Mouse (Mus musculus) frontal cortex, adult 2 months (tissue): ENCODE measurements at regions not wholly inside any gene's neighbourhood (a gene's known extent, or its start where the extent isn't known, plus 50 kb on each side); places are given as distances from the start of the nearest gene placed in this dataset.

Experiments
- DNase-seq, 2 experiments: peaks; one replicate each; pipeline ENCODE4 v3.0.0; 2022; ENCODE audit warnings: low spot score in 1 of 2; ENCODE audit errors: extremely low spot score in 1 of 2

GRCm38 (mm10) chr2:133497071-133497470 lies 54.9 kb upstream of the Bmp2 start:
- no peak for DNase-seq

DNA sequence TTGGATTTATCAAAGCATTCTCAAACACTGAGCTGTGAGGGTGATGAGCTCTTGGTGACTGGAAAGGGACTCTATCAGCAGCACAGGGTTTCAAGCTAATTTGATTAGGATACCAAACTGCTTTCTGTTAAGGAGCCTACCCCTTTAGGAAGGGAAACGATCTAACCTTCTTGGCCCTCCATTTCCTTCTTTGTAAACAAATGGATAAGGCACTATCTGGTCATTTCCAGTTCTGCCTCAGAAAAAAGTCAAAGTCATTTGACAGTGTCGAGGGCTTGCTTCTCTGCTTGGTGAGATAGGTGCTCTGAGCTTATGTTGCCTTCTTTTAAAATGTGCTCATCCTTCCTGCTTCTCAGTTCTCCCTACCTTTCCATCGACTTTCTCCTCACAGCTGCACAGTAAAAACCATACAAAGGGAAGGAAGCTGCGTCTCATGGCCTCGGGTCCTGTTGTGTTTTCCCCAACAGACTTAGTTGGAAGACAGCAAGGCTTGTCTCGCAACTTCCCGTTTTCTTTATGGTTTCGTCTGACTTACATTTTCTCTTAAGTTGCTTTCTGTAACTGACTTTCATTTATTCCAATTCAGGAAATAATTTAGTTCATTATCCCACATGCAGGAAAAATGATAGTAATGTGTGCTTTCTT lies 54.3 kb upstream of the Bmp2 start:
- no peak for DNase-seq

- no peak for DNase-seq
Measured at GRCm38 (mm10) chr2:133498186-133498571, 53.8 kb upstream of the Bmp2 start.

DNA sequence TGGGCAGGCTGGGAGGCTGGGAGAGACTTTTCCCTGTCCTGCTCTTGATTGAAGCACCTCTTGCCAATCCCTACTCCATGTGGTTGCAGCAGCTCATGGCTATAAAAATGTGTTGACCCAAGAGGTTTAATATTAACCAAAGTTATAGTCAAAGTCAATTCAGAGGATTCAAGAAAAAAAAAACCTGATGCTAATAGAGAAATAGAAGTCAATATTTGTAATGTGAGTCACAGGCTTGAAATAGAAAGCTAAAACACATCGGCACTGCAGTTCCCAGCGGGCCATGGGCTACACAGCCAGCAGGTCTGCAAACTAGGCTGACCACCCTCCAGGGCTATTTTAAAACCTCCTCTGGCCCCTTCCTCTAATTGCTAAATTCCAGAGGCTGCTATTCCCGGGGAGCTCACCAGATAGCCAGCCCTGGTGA lies 53.2 kb upstream of the Bmp2 start:
- DNase-seq: peak in 1 of 2 experiments; percentile 18

DNA sequence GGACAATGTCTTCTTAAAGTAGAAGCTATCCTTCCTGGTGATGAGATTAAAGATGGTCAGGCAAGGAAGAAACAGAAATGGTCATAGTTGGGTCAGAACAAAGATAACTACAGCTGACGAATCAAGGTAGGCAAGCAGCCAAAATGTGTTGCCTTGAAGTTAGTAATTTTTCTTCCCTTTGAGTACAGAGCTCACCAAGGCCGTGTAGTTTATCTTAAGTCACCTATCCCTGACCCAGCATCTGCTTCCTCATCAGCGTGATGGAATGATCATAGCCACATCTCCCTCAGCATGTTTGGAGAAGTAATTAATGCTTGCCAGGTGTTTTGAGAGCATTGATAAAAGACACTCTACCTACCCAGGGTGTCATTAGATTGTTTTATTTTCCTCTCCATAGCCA lies 52.1 kb upstream of the Bmp2 start:
- no peak for DNase-seq
